Mouse (Mus musculus) ovary, postnatal 10 days (tissue): Measurements from ENCODE around the gene Shisa9.

Experiments used
- DNase-seq: peaks from one replicate; pipeline ENCODE4 v3.0.0; 2022; ENCODE audit warnings: low spot score

Shisa9 gene

DNA sequence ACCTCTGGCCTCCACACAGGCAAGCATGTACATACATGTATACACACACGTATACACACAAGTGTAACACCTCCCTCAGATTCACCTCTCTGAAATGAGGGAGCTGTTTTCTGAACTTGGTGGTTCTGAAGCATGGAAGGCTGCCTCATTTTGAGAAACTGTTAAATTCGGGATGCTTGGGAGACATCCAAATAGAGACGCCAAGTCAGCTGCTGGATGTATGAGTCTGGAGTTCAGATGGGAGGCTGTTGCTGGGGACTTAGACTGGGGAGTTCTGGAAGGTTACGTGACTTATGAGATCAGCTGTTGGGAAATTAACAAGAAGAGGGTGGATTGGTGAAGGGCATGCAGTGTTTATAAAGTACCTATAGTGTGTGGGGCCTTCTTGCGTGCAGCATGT is 88.7 kb downstream of the Shisa9 start:
- no peak for DNase-seq

DNA sequence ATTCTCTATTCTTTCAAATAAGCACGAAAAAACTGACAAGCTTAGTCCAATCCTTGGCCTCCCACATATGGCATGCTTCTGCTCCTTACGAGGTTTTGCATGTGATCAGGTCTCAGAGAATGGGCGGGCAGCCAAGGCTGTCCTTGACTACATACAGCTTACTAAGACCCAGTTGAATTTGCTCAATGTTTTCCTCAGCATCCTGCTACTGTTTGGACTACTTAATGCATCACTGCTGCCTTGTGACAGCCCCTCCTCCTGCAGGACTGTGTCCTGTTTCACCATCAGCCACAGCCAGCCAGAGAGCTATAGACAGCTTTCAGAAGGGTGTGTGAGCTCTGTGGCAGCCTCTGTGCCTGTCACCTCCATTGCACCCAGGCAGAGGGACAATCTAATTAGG is 92.4 kb downstream of the Shisa9 start:
- DNase-seq, result peak; percentile 8

DNA sequence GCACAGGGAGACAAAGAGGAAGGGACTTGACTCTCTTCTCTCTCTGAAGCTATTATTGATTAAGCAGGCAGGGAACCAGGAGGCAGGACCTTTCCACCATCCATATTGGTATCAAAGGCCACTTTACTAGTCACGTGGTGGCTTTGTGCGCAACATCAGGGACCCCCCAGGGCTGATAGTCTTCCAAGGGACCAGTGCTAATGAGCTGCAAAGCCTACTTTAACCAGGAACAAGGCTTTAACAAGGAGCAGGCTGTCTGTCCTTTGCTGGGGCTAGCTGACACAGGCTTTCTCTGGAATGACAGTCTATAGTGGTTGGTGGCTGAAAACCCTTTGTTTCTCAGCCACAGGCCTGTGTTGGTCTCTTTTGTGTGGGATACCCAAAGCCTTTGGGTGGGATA is 92.8 kb downstream of the Shisa9 start:
- no peak for DNase-seq

DNA sequence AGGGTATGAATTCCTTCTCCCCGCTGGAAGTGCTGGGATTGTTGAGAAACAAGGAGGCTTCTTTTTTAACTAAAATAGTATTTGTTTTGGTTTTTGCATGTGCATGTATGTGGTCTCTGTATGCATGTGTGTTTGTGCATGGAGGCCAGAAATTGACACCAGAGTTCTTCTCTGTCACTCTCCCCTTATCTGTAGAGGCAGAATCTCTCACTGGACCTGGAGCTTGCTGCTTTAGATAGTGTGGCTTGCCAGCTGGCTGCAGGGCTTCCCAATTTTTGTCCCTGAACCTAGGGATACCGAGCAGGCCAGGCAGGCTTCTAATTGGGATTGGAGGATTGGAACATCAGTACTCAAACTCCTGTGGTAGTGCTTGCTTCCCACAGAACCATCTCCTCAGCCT is 99.2 kb downstream of the Shisa9 start:
- no peak for DNase-seq

DNA sequence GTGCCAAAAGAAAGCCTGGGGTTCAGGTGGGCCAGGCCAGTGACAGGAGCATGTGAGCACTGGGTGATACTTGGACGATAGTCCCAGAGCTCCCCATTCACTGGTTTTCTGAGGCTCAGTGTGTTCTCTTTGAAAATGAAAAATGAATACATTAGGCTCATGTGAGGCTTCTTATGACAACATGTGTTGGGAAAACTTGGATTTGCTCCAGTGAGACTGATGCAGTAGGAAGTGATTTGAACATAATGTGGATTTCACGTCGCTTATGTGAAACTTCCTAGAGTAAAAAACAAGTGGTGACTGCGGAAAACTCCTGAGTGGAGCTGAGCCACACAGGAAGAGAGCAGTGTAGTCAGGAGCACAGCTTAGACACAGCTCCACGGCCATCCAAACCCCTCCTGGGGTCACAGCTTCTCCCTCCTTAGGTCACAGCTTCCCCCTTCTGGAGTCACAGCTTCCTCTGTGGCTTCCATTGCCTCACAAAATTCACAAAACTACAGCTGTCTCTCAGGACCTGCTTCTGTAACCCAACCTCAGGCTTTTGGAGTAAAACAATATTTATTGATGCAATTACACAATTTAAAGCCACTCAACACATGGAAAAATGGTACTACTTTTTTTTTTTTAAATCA is 106.8 kb downstream of the Shisa9 start:
- DNase-seq, result no peak

DNA sequence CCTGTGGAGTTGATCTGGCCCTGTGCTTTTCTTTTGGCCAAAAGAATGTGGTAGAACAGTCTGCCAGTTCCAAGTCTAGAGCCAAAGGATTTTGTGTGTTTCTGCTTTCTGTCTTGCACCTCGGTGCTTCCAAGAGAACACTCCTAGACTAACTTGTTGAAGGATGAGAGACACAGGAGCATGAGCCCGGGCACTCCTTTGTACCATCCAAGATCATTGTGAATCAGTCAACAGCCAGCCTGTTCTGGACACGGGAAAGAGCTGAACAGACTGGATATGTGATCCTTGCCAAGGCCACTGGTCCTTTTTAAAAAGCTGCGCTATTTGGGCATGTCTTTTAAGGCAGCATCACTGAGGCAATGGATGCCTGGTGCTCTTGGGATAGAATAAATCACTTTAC is 109.3 kb downstream of the Shisa9 start:
- DNase-seq, result no peak

DNA sequence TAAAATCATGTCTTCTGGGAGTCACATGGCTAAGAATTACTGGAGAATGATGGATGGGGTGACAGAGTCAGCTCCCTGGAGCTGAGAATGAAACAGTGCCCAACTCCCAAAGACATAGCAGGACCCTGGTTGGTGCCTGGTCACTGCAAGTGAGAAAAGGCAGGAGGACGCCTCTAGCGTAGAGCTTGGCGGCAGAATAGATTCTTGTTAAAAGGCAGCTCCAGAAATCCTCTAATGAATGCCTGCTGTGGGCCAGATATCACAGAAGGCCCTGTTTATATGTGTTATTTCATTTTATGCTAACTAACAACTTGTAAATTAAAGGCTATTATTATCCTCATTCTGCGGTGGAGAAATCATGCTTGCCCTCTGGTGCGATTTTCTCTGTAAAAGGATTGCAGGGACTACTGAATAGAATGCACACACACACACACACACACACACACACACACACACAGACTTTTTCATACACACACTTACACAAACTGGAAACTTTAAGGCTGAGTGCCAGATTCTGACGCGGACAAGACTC is 110.9 kb downstream of the Shisa9 start:
- no peak for DNase-seq

DNA sequence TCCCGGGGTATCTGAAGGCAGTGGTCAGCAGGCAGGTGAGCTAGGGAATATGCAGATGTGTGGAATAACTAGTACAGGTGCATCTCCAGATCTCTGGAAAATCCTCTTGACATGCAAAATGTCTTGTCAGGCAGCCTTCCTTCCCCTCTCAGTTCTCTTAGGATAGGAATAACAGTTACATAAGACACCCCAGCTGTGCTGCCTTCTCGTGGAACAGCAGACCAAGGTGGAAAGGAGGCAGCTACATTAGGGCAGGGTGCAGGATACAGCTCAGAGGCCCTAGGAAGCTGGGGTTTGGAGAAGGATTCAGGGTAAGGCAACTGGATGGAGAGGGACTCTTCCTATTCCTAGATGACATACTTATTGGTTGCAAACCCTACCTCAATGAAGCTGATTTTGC is 111.5 kb downstream of the Shisa9 start:
- no peak for DNase-seq

DNA sequence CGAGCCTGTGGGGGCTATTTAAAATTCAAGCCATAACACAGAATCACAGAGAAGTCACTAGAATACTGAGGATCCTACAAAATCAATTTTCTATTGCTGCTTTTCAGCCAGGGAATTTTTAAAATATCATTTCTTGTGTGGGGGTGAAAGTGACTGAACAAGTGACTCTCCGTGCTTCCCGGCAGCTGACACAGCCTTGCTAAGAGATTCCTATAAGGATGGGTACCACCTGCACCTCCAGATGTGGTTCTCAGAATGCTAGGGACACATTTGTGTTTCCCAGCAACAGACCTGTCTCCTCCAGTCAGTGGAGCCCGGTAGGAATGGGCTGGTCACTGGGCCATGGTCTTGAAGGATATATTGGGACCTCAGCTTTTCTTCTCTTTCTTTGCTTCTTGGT is 124.5 kb downstream of the Shisa9 start:
- DNase-seq, result no peak

DNA sequence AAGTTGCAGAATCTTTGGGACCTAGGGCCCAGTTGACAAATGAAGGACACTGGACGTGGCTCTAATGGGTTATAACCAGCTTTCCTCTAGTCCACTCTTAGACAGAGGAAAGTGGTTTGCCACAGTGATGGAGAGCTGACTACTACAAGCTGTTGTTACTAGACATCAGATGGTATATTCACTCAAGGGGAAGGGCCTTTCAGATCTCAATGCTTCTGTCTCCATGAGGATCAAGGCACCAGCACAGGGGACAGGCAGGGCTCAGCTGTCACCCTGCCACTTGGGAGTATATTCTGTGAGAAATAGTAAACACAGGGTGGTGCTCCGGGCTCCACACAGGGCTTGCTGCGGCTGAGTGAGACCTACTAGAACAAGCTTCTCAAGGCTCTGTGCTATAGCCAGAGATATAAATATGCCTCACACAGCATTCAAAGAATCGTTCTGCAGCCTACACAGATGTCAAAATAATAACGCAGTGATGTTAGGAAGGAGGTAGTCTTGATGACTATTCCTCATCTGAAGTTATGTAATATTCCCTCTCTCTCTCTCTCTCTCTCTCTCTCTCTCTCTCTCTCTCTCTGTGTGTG is 127.0 kb downstream of the Shisa9 start:
- DNase-seq, result no peak

DNA sequence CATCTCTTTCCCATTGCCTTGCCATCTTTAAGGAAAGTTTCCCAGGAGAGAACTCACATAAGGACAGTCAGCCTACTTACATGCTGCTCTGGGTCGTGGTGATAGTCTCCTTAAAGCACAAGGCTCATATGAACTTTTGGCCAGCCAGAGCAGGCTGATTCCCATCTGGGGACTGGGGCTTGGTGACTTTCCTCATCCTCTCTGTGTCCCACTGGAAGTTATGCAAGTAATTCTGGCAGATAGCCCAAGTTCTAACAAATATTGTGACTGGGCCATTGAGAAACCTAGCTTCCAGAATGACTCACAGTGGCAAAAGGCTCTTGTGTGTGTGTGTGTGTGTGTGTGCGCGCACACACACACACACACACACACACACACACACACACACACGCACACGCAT is 130.5 kb downstream of the Shisa9 start:
- no peak for DNase-seq

DNA sequence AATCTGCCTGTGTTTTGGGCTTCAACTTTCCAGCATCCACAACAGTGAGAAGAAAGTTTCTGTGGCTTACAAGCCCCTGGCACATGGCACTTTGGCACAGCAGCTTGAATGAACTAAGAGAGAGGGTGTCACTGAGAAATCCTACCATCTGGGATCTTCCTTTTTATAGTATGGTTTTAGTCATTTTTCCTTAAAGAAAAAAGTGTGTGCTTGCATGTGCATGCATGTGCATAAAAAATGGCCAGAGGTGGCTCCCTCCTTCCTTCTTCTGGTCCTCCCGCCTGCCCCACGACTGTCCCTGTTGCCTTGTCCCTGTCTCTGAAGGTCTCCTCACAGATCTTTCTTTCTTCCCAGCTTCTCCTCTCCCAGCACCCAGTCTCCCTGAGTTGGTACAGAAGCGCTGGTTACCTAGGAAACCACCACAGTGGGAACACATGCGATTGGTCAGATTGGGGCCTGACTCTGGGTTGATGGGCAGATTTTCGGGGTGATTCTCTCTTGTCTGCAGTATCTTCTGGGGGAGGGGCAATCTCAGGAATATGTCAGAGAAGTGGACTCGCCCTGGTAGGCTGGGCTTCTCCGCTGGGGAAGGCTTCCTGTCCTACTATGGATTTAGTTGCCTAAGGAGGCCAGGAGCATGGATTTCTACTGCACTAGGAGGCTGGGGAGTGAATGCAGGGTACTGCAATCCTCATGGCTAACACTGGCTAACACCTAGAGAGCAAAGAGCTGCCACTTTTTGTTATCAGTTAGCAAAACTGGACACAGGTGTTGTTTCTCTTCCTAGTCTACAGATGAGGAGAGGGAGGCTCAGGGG is 131.3 kb downstream of the Shisa9 start:
- no peak for DNase-seq

DNA sequence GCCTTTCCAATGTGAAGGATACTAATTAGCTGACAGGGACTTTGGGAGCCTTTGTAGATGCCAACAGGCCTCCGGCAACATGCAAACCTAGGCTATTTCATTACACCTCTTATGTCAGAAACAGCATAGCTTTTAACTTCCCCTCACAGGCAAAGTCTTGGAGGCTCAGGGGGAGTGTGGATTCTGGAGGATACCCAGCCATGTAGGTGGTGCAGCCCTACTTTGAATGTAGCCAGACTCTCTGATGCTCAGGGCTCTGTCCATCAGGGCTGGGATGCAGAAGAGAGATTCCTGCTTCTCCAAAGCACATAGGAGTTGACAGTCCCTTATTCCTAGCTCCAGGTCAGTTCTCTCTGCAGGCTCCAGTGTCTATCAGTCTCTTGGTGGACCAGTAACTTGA is 133.0 kb downstream of the Shisa9 start:
- no peak for DNase-seq

DNA sequence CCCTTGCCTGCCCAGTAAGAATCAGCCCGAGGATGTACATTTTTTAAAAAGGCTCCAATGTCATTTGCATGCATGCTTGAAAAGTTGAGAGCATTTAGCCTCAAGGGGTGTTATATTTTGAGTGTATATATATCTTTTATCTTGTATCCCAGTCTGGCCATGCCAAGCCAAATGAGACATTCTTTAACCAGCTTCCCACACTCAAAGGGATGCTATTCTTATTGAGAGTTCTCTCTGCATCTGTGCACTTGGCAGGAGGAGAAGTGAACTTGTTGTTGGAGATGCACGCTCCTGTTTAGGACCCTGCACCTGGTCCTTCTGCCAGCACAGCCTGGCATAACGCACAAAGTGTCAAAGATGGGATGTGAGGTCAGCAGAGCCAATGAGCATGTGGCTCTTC is 135.6 kb downstream of the Shisa9 start:
- no peak for DNase-seq

DNA sequence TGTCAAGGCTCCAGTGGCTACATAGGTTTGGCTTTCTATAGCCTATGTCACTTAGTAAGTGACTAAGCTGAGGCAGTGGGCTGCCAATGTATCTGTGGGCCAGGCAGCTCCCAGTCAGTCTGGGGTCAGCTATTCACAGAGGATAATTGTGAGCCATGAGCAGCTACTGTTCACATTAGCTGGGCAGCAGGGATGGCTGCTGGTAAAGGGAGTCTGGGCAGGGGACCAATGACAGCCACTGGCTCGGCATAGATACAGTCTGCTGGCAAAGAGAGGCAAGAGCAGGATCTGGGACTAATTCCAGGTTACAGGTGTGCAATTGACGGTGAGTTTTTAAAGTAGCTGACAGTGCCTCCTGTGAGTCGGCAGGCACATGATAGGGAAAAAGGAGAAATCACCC is 145.9 kb downstream of the Shisa9 start:
- no peak for DNase-seq

DNA sequence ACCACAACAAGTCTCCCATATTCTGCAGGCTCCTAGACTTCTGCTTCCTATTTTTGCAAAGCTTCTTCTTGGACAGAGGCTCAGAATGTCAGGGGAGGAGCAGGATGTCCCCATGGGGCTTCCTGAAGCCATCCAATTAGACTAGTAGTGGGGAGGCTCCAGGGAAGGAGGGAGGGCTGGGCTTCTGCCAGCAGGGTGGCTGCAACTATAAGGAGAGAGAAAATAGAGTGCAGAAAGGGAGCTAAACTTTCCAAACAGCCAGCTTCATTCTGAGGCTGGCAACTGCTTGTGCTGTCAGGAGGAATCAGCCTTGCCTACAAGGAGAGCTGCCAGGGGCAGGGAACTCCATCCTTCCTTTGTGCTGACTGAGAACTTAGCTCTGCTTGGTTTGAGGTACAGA is 162.8 kb downstream of the Shisa9 start:
- no peak for DNase-seq

DNA sequence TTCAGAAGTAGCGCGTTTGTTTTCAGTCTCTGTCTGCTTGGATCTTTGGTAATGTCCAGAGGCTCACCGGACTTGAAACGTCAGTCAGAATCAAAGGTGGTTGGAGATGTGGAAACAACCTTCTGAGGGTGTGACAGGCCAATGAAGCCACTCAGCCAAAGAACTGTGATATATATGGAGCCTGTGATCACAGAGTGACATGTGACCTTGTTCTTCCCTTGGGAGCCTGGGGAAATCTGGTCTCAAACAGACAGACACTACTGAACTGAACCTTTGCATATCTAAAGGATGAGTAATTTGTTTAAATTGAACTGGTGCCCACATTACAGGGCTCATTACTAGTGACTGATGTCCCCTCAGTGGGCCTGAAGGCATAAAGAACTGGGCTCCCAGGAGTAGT is 168.1 kb downstream of the Shisa9 start:
- no peak for DNase-seq

DNA sequence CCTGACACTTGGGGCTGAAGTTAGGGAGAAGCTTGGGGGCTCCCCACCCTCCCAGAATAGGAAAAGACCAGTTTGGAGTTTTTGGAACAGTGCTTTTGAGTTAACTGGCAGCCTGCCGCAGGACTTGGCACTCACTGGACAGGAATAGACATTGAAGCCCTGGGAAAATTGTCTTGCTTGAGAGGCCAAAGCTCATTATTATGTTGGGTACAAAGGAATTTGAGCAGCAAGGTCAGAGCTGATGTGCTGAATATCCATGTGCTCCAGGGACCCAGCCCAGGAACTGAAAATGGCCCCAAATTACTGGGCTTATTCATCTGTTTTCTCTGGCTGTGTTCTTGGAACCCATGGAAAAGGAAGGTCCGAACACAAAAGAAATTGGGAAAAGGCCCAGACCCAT is 170.6 kb downstream of the Shisa9 start:
- DNase-seq, result no peak

DNA sequence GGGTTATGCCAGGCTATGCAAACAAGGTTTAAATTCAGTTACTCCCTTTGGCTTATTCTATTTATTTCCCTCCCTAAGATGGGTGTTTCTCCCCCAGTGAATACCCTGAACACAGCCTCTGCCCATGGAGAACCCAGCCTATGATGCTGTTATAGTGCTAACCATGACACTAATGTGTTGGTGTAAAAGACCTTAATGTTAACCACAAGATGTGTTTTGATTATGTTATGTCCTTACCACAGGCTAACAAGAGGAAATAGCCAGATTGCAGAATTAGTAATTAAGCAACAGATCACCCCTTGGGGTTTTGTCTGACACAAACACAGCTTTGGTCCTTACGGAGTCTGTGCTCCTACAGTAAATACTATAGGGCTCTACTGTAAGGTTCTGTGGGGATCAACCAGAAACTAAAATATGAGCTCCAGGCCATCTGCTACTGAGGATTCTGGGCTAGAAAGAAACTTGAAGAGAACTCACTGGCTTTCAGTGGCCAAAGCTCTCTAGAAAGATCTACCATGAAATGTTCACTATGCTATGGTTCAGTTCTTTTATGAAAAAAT is 189.6 kb downstream of the Shisa9 start:
- no peak for DNase-seq

DNA sequence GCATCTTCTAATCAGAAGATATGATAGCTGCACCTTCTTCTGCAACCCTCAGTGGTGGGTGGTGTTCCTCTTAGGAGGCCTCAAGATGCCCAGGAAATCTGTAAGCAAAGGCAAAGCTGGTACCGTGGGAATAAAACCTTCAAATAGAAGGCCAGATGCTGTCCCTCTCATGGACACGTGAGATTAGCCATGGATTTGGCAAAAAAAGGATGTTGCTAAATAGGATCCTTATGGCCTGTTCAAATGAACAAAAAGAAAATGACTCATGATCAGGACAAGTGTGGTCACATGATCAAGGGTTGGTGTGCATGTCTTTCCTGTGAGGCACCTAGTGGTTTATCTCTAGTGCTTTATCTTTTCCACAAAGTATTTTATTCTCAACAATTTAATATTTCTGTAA is 194.1 kb downstream of the Shisa9 start:
- no peak for DNase-seq

DNA sequence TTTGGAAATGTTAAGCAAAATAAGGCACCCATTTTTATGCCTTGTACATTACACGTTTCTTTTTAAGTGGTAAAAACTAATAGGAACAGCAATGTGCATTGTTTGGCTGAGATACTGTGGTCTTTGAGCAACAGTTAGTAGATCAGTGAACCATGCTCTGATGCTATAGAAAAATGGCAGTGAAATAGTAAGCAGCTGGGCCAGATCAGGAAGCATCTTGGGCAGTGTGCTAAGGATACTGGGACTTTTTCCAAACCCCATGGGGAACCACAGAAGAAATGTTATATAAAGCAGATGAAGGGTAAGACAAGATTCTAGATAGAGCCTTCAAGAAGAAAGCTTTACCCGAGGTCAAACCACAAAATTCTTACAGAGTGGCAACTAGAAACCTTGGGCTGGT is 205.8 kb downstream of the Shisa9 start:
- DNase-seq, result no peak

DNA sequence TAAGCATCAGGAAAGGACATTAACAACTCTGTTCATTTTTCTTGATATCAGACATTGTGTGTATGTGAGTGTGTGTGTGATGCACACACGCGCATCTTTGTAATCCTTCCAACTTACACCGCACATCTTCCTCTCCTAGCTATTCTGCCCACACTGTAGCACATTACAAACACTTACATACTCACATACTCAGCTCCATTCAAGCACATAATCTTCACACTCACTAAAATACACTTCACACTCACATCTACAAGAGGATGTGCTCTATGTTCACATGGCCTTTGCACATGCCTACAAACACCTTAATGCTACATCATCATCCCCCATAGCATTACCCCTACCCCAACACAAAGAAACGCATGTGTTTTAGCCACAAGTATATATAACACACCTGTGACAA is 212.9 kb downstream of the Shisa9 start:
- DNase-seq, result no peak

DNA sequence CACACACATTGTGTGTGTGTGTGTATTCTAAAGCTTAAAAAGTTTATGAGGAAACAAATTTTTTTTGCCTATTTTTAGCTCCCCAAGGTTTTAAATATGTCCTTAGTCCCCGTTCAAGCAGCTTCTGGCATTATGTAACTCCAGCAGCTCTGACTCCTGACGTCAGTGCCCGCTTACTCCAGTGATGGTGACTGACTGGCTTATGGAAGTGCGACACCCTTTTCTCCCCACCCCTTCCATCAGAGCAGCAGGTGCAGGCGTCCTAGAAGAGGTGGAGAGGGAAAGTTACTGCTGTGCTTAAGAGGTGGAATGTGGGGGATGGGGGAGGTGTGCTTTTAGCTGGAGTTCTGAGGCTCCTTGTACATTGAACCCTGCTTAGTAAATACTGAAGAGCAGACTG is 213.7 kb downstream of the Shisa9 start:
- DNase-seq, result no peak
